Mouse (Mus musculus) liver, embryonic 14.5 days (tissue): ENCODE results near the gene Olfr1175-ps.

Experiments used
- CTCF ChIP-seq: IDR thresholded peaks from 2 replicates; pipeline ENCODE4 v1.5.1; 2016; ENCODE audit warnings: antibody characterized with exemption, low read depth, control low read depth
- EP300 ChIP-seq: IDR thresholded peaks from 2 replicates; pipeline ENCODE4 v1.6.1; 2016; ENCODE audit warnings: antibody characterized with exemption, low read depth

- TF ChIP-seq CTCF: no peak
- TF ChIP-seq EP300: no peak
Measured at GRCm38 (mm10) chr2:88279775-88280174, 47.2 kb downstream of the Olfr1175-ps start, which contains the start of gene Olfr1173.
